Mouse (Mus musculus): ENCODE data around the gene Katnal1.
A peak's percentile ranks its signal among the peaks of the same experiment; 100 is the strongest.

Gene Katnal1

GRCm38 (mm10) chr5:148954314-148955060 lies 25.4 kb upstream of the Katnal1 start:
- no peak for DNase-seq (ENCODE audit: low read depth, low spot score)

DNA sequence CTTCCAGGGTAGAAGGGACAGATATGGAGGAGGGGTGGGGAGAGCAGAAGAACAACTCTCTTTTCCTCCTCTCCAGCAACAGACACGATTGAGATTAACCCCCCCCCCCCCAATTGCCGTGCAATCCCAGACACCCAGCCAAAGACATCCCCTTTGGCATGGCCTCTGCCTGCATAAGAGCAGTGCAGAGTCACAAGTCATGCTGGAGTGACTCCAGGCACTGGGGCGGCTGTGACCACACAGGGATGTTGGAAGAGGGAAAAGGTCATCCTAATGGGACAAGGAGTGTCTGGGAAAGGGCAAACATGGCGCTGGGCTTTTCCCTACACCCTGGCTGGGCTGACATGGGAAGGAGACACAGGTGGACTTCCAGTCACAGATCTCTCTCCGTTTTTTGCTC lies 24.0 kb upstream of the Katnal1 start:
- no peak for DNase-seq (ENCODE audit: low read depth, low spot score)

- no peak for DNase-seq (ENCODE audit: low read depth, low spot score)
Observed at GRCm38 (mm10) chr5:148952419-148952818, 23.3 kb upstream of the Katnal1 start.

- DNase-seq (ENCODE audit: low read depth, low spot score) = no peak
Observed at GRCm38 (mm10) chr5:148951360-148951759, 22.2 kb upstream of the Katnal1 start.

GRCm38 (mm10) chr5:148950064-148950463 lies 20.9 kb upstream of the Katnal1 start:
- peak; percentile 76 for DNase-seq (ENCODE audit: low read depth, low spot score)

DNA sequence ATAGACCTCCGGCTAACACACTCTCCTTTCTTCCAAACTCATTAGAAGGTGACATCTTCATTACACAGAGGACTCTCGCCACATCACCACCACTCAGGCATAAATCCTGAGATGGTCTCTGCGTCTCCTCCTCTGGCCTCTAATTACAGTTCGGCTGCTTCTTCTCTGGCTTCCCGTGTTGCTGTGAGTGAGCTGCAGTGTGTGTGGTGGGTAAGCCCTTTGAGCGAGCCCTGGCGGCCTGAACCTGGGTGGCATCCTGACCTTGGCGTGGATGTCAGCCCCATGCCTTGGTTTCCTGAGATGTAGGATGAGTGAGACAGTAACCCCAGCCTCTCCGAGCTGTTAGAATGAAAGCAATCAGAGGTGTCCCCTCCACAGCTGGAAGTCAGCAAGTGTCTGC lies 19.5 kb upstream of the Katnal1 start:
- DNase-seq (ENCODE audit: low read depth, low spot score) = no peak

- DNase-seq (ENCODE audit: low read depth, low spot score) = no peak
Observed at GRCm38 (mm10) chr5:148947412-148947811, 18.3 kb upstream of the Katnal1 start.

DNA sequence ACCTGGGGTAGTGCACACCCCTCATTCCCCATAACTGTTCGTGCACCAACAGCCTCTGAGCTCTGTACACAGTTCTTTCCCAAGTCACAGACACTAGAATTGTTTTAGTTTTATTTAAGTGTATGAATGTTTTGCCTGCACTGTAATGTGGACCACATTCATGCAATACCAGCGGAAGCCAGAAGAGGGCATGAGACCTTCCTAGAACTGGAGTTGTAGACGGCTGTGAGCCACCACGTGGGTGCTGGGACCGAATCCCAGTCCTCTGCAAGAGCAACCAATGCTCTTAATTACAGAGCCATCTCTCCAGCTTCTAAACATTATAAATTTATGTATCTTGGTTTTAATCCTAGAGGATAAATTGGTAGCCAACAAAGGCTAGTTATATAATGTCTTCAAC lies 17.7 kb upstream of the Katnal1 start:
- no peak for DNase-seq (ENCODE audit: low read depth, low spot score)

GRCm38 (mm10) chr5:148945735-148946134 lies 16.6 kb upstream of the Katnal1 start:
- DNase-seq (ENCODE audit: low read depth, low spot score) = no peak

GRCm38 (mm10) chr5:148944024-148944423 lies 14.9 kb upstream of the Katnal1 start:
- DNase-seq (ENCODE audit: low read depth, low spot score) = no peak

GRCm38 (mm10) chr5:148943444-148943843 lies 14.3 kb upstream of the Katnal1 start:
- no peak for DNase-seq (ENCODE audit: low read depth, low spot score)

- no peak for DNase-seq (ENCODE audit: low read depth, low spot score)
Observed at GRCm38 (mm10) chr5:148942957-148943356, 13.8 kb upstream of the Katnal1 start.

DNA sequence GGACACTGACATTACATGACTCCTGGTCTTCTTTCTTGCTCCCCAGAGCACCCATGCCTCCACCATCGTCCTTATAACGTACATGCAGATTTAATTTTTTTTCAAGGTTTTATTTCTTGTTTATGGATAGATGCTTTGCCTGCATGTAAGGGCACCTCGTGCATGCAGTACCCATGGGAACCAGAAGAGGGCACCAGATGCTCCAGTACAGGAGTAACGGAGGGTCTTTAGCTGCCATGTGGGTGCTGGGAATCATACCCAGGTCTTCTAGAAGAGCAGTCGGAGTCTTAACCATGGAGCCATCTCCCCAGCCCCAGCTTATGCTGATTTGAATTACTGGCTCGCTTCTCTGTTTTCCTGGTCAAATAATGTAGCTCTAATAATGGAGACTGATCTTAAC lies 13.2 kb upstream of the Katnal1 start:
- DNase-seq (ENCODE audit: low read depth, low spot score) = no peak

- DNase-seq (ENCODE audit: low read depth, low spot score) = no peak
Observed at GRCm38 (mm10) chr5:148941867-148942266, 12.7 kb upstream of the Katnal1 start.

GRCm38 (mm10) chr5:148939948-148940382 lies 10.8 kb upstream of the Katnal1 start:
- no peak for DNase-seq (ENCODE audit: low read depth, low spot score)

DNA sequence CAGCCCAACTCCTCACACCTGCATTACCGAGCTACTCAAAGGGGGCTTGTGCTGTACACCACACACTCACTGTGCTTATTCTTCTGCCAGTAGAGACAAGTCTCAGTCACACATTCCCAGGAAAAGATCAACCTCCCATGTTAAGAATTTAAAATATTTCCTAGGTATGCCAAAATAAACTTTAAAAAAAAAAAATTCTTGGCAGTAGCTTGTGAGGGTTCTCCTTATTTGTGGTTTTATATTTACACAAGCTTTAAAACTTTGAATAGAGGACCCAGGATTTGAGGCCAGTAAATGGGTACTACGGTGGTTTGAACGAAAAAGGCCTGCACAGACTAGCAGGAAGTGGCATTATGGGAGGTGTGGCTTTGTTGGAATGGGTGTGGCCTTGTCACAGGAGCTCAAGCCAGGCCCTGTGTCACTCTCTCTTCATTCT lies 7.4 kb upstream of the Katnal1 start:
- DNase-seq (ENCODE audit: low read depth, low spot score) = no peak

DNA sequence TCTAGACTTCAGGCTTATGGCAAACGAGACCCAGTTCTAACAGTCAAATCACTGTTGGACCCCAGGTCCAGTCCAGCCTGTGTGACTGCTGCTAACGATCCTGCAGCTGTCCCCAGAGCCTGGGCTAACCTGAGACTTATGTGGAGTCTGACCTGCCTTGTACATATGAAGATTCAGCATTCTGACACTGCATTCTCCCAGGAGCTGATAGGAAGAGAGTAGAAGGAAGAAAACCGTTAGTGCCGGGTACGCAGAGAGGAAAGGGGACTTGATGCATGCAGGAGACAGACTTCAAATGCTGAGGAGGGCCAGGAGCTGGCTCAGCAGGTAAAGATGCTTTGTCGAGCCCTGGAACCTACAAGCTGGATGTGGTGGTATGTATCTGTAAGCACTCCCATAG lies 6.8 kb upstream of the Katnal1 start:
- DNase-seq (ENCODE audit: low read depth, low spot score) = no peak

- no peak for DNase-seq (ENCODE audit: low read depth, low spot score)
Observed at GRCm38 (mm10) chr5:148935071-148935821, 6.1 kb upstream of the Katnal1 start.

DNA sequence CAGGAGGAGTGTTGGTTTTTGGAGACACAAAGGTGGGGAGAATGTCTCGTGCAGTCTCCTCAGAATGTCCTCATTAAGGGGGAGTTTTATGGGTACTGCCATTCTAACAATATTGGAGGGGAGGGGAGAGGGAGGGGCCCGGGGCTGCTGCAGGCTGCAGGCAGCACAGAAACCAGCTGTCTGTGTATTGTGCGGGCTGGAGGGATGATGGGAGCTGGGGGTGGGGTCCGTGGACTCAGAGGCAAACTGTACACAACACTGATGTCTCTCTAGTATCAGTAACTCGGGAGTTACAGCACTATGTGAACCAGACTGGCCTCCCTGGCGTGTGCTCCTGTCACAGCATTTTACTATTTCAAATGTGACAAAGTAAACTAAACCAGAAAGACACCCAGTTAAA lies 5.3 kb upstream of the Katnal1 start:
- DNase-seq (ENCODE audit: low read depth, low spot score) = no peak

DNA sequence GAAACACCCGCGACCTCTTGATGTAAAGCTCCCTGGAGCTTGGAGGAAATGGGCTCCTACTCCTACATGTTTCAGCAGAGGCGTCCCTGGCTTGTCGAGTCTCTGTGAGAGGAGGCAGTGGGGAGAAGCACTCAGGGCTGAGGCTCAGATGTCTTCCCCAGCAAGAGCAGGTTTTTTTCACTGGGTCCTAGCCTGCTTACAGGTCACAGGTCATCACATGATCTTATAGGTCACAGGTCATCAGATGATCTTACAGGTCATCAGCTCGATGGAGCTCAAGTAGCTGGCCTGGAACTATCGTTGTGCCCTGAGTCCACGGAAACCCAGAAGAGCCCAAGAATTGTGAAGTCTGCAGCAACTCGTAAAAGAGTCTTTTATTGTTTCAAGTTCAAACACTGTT lies 4.6 kb upstream of the Katnal1 start:
- no peak for DNase-seq (ENCODE audit: low read depth, low spot score)

- DNase-seq (ENCODE audit: low read depth, low spot score) = no peak
Observed at GRCm38 (mm10) chr5:148931301-148931700, 2.2 kb upstream of the Katnal1 start.

DNA sequence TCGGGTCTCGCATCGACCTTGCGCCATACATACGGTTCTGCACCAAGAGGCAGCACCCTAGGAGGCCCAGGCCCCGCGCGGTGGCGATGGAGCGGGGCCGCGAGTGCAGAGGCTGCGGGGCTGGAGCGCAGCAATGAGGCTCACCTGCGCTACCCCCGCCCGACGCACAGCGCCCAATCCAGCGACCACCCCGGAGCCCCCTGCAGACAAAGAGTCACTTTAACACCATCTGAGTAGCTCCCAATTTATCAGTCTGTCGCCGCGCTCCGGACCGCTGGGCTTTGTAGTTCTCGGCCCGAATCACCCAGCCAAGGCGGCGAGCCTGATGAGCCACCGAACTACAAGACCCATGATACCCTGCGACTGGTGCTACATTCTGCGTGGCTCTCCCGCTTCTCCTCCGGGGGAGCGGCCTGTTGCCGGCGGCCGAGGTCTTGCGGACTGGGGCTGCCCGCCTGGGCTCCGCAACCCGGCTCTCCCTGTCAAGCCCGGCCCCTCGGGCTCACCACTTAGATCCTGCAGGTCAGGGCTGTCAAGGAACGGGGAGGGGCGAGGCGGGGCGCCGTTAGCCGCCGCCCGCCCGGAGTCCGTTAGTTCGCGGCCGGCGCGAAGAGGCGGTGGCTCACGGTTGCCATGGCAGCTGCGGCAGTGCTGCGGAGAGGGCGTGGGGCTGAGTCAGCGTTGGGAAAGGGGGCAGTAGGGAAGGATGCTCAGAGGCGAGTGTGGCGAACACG lies 571 bp downstream of the Katnal1 start:
- DNase-seq (ENCODE audit: low read depth, low spot score) = peak; percentile 96

All from forelimb bud, embryonic 11.5 days (tissue).